Mouse (Mus musculus) right cerebral cortex, postnatal 4 days (tissue): ENCODE data around the gene Krt88.

ENCODE experiments used
- DNase-seq: peaks from one replicate; pipeline ENCODE4 v3.0.0-alpha.2; 2022

The Krt88 gene

DNA sequence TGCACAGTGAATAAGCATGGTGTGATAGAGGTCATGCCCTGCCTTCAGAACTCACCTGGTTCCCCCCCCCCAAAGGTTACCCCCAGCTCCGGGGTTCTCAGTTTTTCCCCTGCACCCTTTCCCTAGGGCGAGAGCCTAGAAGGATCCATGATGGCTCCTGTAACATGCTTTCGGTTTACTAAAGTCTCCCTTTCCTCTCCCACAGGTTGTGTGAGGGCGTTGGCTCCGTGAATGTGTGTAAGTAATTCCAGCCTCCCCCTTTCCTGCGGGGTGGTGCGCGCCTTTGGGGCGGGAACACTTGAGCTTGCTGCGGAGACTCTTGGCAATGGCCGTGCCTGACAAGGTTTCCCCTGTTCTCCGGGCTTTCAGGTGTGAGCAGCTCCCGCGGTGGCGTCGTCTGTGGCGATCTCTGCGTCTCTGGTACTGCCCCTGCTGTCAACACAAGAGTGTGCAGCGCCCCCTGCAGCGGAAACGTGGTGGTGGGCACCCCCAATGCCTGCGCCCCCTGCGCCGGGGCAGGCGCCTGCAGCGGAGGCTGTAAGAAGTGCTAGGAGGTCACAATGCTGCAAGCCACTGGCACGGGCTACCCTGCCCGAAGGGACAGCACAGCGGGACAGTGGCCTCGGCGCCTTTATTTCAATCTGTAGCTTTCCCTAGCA lies 31.6 kb downstream of the Krt88 start:
- DNase-seq = peak; percentile 73

DNA sequence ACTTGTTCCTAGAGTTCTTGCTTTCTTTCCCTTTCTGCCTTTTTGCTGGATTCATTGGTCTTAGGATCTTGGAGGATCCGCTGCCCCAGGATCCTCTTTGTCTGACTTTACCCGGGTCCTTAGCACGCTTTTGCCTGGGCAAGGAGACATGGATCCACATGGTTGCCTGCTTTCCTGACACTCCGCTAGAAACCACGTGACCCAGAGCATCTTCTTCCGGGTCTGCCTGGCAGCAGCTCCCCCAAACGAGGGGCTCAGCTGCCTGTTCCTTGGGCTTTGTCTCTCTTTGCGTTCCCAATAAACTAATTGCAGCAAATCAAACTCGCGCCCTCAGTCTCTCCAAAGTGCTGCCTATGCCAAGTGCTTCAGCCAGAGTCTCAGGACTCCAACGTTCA lies 32.1 kb downstream of the Krt88 start:
- peak; percentile 18 for DNase-seq

DNA sequence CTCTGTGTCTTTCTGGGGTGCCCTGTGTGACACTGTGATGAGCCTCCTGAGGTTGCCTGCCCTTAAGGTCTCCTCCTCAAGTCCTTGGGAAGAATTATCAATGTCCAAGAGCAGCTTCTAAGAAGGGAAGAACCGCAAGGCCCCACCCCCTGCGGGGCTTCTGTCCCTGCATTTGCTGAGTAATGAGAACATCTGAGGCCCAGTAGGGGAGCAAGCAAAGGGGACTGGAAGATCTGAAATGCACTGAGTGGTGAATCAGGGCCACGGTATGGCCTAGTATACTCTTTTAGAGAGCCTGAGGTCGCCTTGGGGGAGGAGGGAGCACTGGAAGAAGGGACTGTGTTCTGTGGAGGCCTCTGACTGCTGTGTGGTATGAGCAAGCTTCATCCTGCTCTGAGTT lies 34.5 kb downstream of the Krt88 start:
- DNase-seq = no peak

DNA sequence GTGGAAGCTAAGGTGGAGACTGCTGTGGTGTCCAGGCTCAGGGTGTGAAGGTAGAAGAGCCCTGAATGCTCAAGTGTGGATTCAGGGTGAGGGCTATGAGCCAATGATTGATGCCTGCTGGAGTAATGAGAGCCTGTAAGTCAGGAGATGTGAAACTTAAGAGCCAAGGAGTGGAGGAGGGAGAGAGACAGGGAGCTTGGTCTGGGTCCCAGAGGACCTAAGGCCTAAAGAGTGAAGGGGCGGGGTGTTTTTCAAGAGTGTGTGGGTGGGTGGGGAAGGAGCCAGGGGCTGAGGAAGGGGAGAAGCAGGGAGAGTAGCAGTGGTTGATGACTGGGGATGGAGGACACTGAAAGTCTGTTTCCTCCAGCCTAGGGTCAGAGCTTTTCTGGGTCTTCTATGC lies 36.1 kb downstream of the Krt88 start:
- no peak for DNase-seq

DNA sequence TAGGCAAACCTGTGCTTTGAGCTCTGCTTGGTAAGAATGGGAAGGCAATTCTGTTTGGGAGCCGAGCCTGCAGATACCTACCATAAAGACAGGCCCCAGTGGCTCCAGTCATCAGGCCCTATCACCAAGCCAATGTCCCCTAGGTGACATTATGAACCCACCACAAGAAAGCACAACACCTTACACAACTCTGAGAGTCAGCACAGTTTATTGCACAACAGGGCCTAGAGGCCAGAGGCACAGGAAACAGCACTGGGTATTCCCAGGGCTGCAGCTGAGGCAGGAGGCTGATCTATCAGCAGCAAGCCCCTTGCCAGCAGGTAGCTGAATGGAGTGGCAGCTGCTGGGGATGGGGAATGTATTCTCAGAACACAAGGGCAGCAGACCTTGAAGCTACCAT lies 37.4 kb downstream of the Krt88 start:
- no peak for DNase-seq

DNA sequence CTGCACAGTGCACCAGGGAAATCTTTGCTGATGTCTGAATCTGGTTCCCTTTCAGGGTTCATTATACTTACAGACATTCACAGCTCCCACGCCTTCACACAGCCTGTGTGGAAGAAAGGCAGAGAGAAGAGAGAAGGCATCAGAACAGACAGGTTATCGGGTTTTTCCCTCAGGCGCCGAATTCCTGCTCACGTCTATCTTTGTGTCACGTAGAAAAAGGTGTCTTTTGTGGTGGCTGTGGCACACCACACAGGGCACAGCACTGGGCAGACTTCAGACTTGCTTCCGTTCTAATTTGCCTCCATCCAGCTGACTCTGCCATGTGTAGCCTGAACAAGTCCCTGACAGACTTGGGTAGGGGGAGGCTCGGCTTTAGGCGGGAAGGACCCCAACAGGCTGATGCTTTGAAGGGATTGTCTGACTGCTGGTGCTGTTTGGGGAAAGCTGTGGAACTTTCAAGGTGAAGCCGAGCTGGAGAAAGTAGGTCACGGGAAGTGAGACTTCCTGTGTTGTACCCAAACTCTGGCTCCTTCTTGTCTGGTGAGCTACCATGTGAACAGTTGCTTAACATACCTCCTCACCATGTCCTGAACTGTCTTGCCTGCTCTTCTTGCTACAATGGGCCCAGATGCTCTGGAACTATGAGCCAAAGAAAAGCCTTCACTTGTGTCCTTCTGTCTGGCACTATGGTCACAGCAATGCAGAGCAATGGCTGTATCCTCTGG lies 38.5 kb downstream of the Krt88 start:
- no peak for DNase-seq

DNA sequence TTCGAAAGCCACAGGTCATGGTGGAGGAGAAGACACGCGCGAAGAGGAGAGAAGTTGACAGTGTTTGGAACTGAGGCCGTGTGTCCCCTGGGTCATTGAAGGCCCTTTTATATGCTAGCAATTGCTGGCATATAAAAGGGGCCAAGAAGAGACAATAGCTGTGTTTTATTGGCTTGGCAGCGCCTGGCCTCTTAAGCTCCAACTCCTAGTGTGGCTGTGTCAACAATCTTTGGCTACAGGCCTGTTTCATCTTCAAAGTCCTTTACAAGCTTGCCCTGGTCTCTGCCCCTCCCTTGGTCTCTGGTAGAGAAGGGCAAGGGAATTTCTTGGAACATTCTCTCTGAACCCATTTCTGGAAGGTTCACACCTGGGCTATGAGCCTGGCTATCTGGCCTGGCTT lies 43.9 kb downstream of the Krt88 start, which contains the start of gene Krt83:
Gene Krt83 (minus strand): TSS at position 82 of the 400 bp plus-strand sequence.
- DNase-seq = no peak

DNA sequence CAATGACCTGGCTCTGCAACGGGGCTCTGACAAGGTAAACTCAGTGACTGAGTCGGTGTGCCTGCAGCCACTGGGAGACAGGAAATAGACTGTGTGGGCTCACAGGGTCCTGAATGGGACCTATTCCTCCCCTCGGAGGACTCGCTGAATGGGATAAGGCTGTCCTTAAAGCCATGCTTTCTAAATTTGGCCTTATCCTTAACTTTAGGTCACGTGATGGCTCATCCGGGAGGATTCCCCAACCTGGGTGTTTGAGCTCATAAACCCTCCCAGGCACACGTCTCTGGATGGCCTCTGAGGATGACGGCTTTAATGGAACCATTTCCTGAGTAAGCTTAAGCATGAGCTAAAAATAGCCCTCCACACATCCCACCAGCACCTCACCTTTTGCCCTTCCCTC lies 45.2 kb downstream of the Krt88 start:
- no peak for DNase-seq

DNA sequence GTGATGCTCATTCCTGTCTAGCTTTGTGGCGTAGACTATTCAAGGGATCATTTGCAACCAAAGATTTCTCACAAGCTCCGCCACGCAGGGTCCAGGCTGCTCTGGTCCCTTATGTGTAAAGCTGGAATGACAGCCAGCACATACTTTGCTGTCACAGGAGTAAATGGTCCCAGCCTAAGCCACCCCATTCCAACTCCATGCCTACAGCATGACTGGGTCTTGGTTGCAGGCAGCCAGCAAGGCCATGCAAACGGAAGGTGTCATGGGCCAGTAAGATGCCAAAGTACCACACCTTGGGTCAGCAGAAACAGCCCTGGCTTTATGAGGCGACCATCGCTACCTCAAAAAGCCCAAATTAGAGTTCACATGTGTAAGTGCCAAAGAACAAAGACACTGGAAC lies 46.2 kb downstream of the Krt88 start:
- DNase-seq = no peak

DNA sequence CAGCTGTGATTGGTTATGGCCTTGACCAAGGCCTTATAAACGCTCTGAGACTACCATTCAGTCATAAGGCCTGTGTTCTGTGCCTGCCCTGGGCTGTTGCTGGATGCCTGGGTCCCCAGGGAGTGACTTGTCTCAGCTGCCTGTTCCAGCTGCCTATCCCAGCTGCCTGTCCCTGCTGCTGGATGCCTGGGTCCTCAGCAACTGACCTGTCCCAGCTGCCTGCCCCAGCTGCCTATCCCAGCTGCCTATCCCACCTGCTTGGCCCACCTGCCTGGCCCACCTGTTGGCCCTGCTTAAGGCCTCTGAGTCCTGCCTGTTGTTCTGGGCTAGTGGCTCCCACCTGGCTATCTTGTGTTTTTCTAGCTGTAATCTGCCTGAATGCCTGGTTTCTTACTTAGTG lies 46.7 kb downstream of the Krt88 start:
- DNase-seq = no peak

DNA sequence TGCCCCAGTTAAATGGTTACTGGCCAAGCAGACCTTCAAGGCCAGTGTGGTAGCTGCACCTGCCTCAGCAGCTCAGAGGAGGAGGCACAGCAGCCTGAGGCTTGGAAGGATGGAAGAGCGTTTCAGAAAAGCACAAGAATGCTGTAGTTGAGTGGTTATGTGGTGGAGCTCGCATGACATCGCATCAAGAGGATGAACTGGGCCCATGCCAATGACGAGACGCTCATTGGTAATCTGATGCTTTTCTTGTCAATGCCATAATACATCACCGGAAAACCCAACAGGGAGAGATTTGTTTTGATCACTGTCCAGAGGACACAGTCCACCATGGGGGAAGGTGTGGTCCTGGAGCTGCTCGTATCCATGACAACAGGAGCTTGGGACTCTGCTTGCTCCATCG lies 47.7 kb downstream of the Krt88 start:
- DNase-seq = no peak

DNA sequence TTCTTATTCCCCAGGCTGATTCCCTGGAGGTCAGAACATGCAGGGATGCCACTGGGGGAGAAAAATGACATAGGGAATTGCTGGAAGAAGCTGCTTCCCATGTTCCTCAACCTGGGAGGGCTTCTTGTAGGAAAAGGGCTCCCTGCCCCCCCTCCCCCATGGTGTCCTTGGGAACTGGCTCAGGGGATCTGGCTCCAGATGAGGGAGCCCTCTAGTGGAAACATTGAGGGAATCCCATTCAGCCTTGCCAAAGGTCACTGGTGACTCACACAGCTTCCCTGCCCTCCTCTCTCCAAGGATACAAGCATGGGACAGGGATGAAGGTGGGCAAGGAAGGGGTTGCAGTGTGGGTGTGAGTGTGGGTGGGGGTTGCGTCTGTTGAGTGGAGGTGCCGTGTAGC lies 49.6 kb downstream of the Krt88 start:
- DNase-seq = no peak
